ENCODE assay signal across 8 mouse cellular contexts in the genomic region with DNA sequence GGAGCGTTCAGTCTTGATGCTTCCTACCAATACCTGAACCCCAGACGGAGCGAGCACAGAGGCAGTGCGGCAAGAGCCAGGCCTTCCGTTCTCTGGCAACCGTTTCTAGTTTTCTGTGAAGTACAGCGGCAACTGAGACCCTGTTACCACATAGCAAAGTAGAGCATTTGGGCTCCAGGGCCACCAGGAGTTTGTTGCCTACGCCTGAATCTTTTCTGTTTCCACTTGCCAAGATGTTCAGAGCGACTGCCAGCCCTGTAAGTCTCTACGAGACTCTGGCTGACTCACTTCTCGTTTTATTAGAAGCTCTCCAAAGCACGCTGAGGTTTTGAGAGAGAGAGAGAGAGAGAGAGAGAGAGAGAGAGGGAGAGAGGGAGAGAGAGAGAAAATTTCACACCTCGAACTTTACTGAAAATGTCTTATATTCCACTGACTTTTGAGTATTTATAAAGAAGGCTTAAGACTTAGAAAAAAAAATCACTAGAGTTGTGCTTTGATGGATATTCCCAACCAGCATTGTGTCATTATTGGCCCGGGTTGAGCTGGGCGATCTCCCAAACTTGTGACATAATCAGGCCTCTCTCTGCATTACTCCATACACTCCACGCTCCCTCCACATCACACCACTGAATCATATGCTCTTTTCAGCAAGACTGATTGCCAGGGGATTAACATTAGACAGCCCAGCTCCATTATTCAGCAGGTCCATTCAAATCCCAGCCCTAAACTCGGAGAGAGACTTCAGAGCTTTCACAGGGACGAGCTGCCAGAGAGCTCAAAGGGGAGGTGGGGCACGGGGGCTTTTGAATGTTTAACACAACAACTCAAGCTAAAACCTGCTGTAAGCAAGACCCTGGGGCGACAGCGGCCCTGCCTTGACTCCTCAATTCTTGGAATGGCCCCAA.
DNase-seq lines count a peak whose midpoint lies in the region; ATAC-seq and TF ChIP-seq lines count a peak whose summit lies in the region.

No protein-coding gene starts in this region.

- peaks cover 9% of the 10 kb centered on the region; the same call in 1 of the 2 replicates for H3K4me1 ChIP-seq in heart, embryonic 10.5 days
- H3K4me1 ChIP-seq in hindbrain, embryonic 13.5 days (replicated peaks): peaks cover 23% of the 10 kb centered on the region
- H3K4me1 ChIP-seq in lung, embryonic 14.5 days (ENCODE audit: insufficient read depth): 0 out of 2 replicates have a peak, but pooled peaks cover 4% of the 10 kb centered on the region

- no peaks in the 10 kb centered on the region for H3K9me3 ChIP-seq in heart, embryonic 10.5 days
- no peaks in the 10 kb centered on the region for H3K9me3 ChIP-seq in hindbrain, embryonic 13.5 days
- H3K9me3 ChIP-seq in lung, embryonic 14.5 days (ENCODE audit: low read depth, low read length): no peaks in the 10 kb centered on the region

- H3K27ac ChIP-seq in heart, embryonic 10.5 days: no peak overlapping the region
- H3K27ac ChIP-seq in hindbrain, embryonic 13.5 days: peak overlapping the region; percentile 58; the same call in 1 of the 2 replicates
- peak overlapping the region; percentile 67 for H3K27ac ChIP-seq in lung, embryonic 14.5 days (ENCODE audit: low read depth)

- peak; percentile 88 for ATAC-seq in hindbrain, embryonic 13.5 days (ENCODE audit: low FRiP score)
- peak; percentile 85 for ATAC-seq in lung, embryonic 14.5 days (ENCODE audit: insufficient read depth)
- ATAC-seq in erythroblast, adult 5-6 weeks (replicated peaks; ENCODE audit: low FRiP score, poor library complexity, severe bottlenecking): no peak

- peaks cover 16% of the 10 kb centered on the region for H3K36me3 ChIP-seq in heart, embryonic 10.5 days
- no peaks in the 10 kb centered on the region for H3K36me3 ChIP-seq in hindbrain, embryonic 13.5 days
- peaks cover 50% of the 10 kb centered on the region for H3K36me3 ChIP-seq in lung, embryonic 14.5 days (ENCODE audit: insufficient read depth)

- no peak for TF ChIP-seq CTCF in lung, embryonic 14.5 days (IDR thresholded peaks at IDR 0.05; ENCODE audit: low read depth)

- H3K9ac ChIP-seq in hindbrain, embryonic 13.5 days: no peak overlapping the region
- no peak overlapping the region for H3K9ac ChIP-seq in lung, embryonic 14.5 days

- no peak overlapping the region for H3K4me3 ChIP-seq in heart, embryonic 10.5 days
- H3K4me3 ChIP-seq in hindbrain, embryonic 13.5 days: no peak overlapping the region
- no peak overlapping the region for H3K4me3 ChIP-seq in lung, embryonic 14.5 days (ENCODE audit: low read depth, low read length)

- DNase-seq in heart, adult 18-20 months: peak; percentile 54 to 84
- DNase-seq in heart, embryonic 10.5 days (ENCODE audit: low spot score): no peak
- DNase-seq in cerebellum, adult 9-11 months: peak; percentile 17
- peak; percentile 21 to 32 for DNase-seq in frontal cortex, postnatal 10 days (ENCODE audit: low spot score in 2 of 2)
- DNase-seq in lung, embryonic 14.5 days: peak; percentile 88
- peak; percentile 63 to 77 for DNase-seq in right cerebral cortex, postnatal 10 days (ENCODE audit: low spot score in 2 of 2)

- H3K4me2 ChIP-seq in hindbrain, embryonic 13.5 days: no peak overlapping the region
- H3K4me2 ChIP-seq in lung, embryonic 14.5 days: no peak overlapping the region

- no peaks in the 10 kb centered on the region for H3K27me3 ChIP-seq in heart, embryonic 10.5 days (ENCODE audit: insufficient read depth, poor library complexity, severe bottlenecking)
- 0 out of 2 replicates have a peak, but pooled peaks cover 3% of the 10 kb centered on the region for H3K27me3 ChIP-seq in hindbrain, embryonic 13.5 days
- H3K27me3 ChIP-seq in lung, embryonic 14.5 days (ENCODE audit: insufficient read depth, low read length): no peaks in the 10 kb centered on the region

- 67% methylated on average over 21 of the region's 21 CpGs for WGBS in heart, embryonic 10.5 days
- 41% methylated on average over 21 of the region's 21 CpGs for WGBS in hindbrain, embryonic 13.5 days
- 47% methylated on average over 21 of the region's 21 CpGs for WGBS in lung, embryonic 14.5 days
